ENCODE assay signal across 24 mouse cellular contexts in genomic region chrX:160432192-160432591, GRCm38 (mm10). TPM values are rescaled to one million over a fixed set of nuclear protein-coding genes. Genes with fewer than 3 reads are reported as not detected.
"Had no signal": no experiment of that assay in that cellular context is flagged by ENCODE, and none has a peak within 500 bp of the region (broad histone marks: within the 10 kb centered on the region; RNA-seq: fewer than 3 reads in every experiment).

No protein-coding gene starts in this region.

- H3K9ac ChIP-seq: heart, embryonic 12.5 days; hindbrain, embryonic 12.5 days; hindbrain, embryonic 14.5 days; intestine, embryonic 15.5 days; limb, embryonic 12.5 days; liver, embryonic 12.5 days; liver, embryonic 14.5 days had no signal

- H3K4me2 ChIP-seq: heart, embryonic 12.5 days; hindbrain, embryonic 12.5 days; hindbrain, embryonic 14.5 days; intestine, embryonic 15.5 days; limb, embryonic 12.5 days; liver, embryonic 12.5 days had no signal

- H3K27me3 ChIP-seq: heart, embryonic 12.5 days; intestine, embryonic 15.5 days; liver, embryonic 12.5 days had no signal

- H3K9me3 ChIP-seq: heart, embryonic 10.5 days; heart, embryonic 12.5 days; hindbrain, embryonic 10.5 days; hindbrain, embryonic 12.5 days; intestine, embryonic 15.5 days; limb, embryonic 10.5 days; limb, embryonic 12.5 days; liver, embryonic 12.5 days had no signal

- H3K36me3 ChIP-seq: heart, embryonic 10.5 days; heart, embryonic 12.5 days; hindbrain, embryonic 10.5 days; hindbrain, embryonic 12.5 days; intestine, embryonic 15.5 days; limb, embryonic 10.5 days; limb, embryonic 12.5 days; liver, embryonic 12.5 days had no signal

- H3K4me1 ChIP-seq: heart, embryonic 10.5 days; heart, embryonic 12.5 days; hindbrain, embryonic 12.5 days; intestine, embryonic 15.5 days; limb, embryonic 10.5 days; limb, embryonic 12.5 days; liver, embryonic 12.5 days had no signal

- DNase-seq: gastrocnemius, postnatal 14 days; gastrocnemius, postnatal 36 days; heart, adult 11 months; heart, postnatal 10 days; heart, postnatal 4 days; kidney, adult 18-20 months; kidney, postnatal 10 days; kidney, postnatal 25 days; kidney, postnatal 4 days had no signal

- H3K4me3 ChIP-seq: heart, embryonic 10.5 days; heart, embryonic 12.5 days; hindbrain, embryonic 10.5 days; hindbrain, embryonic 12.5 days; intestine, embryonic 15.5 days; layer of hippocampus, adult 2 months; left cerebral cortex, adult 2 months; limb, embryonic 10.5 days; limb, embryonic 12.5 days; liver, embryonic 12.5 days had no signal

- H3K27ac ChIP-seq: heart, embryonic 10.5 days; hindbrain, embryonic 10.5 days; hindbrain, embryonic 12.5 days; hindbrain, embryonic 14.5 days; intestine, embryonic 15.5 days; layer of hippocampus, adult 2 months; left cerebral cortex, adult 2 months; limb, embryonic 10.5 days; limb, embryonic 12.5 days; liver, embryonic 12.5 days; liver, embryonic 14.5 days had no signal

- ATAC-seq: hindbrain, embryonic 16.5 days; inflammation-experienced regulatory T-cells, adult 6 months; intestine, embryonic 15.5 days; intestine, postnatal 0 days; liver, embryonic 12.5 days had no signal

RNA-seq across cellular contexts. Expression of gene Adgrg2, which starts 41.7 kb away (rescaled TPM):
- polyA plus RNA-seq: inflammation-experienced regulatory T-cells, adult 6 months had no signal
